Mouse (Mus musculus) CD4-positive, CD25-positive, alpha-beta regulatory T cell, adult 2 months (primary cell): ENCODE data around the gene Cbfa2t3.

ENCODE experiments used
- DNase-seq: peaks from one replicate; pipeline ENCODE4 v3.0.0-alpha.2; 2012; ENCODE audit warnings: low read depth, low spot score

Cbfa2t3 gene

GRCm38 (mm10) chr8:122666827-122667226, 32.1 kb downstream of the Cbfa2t3 start:
- DNase-seq: peak; percentile 60

GRCm38 (mm10) chr8:122666338-122666764, 32.6 kb downstream of the Cbfa2t3 start:
- DNase-seq: peak; percentile 20

- DNase-seq: no peak
Observed at GRCm38 (mm10) chr8:122665667-122666316, 33.1 kb downstream of the Cbfa2t3 start.

- no peak for DNase-seq
Observed at GRCm38 (mm10) chr8:122665221-122665620, 33.7 kb downstream of the Cbfa2t3 start.

GRCm38 (mm10) chr8:122663670-122664069, 35.2 kb downstream of the Cbfa2t3 start:
- no peak for DNase-seq

- no peak for DNase-seq
Observed at GRCm38 (mm10) chr8:122663106-122663505, 35.8 kb downstream of the Cbfa2t3 start.

GRCm38 (mm10) chr8:122661894-122662293, 37.0 kb downstream of the Cbfa2t3 start:
- no peak for DNase-seq

- no peak for DNase-seq
Observed at GRCm38 (mm10) chr8:122661138-122661537, 37.8 kb downstream of the Cbfa2t3 start.

GRCm38 (mm10) chr8:122660022-122660421, 38.9 kb downstream of the Cbfa2t3 start:
- peak; percentile 59 for DNase-seq

- DNase-seq: no peak
Observed at GRCm38 (mm10) chr8:122658807-122659160, 40.1 kb downstream of the Cbfa2t3 start.

- DNase-seq: no peak
Observed at GRCm38 (mm10) chr8:122658149-122658806, 40.6 kb downstream of the Cbfa2t3 start.

- DNase-seq: no peak
Observed at GRCm38 (mm10) chr8:122656056-122656999, 42.6 kb downstream of the Cbfa2t3 start.

- no peak for DNase-seq
Observed at GRCm38 (mm10) chr8:122654768-122655167, 44.1 kb downstream of the Cbfa2t3 start.

- no peak for DNase-seq
Observed at GRCm38 (mm10) chr8:122652643-122653042, 46.3 kb downstream of the Cbfa2t3 start.

GRCm38 (mm10) chr8:122651326-122651921, 47.5 kb downstream of the Cbfa2t3 start:
- no peak for DNase-seq

- no peak for DNase-seq
Observed at GRCm38 (mm10) chr8:122648192-122648970, 50.5 kb downstream of the Cbfa2t3 start.

- no peak for DNase-seq
Observed at GRCm38 (mm10) chr8:122646337-122646736, 52.6 kb downstream of the Cbfa2t3 start.

GRCm38 (mm10) chr8:122644175-122644954, 54.5 kb downstream of the Cbfa2t3 start:
- no peak for DNase-seq

GRCm38 (mm10) chr8:122642071-122642470, 56.8 kb downstream of the Cbfa2t3 start:
- DNase-seq: no peak

- DNase-seq: no peak
Observed at GRCm38 (mm10) chr8:122641406-122641805, 57.5 kb downstream of the Cbfa2t3 start.
